9 mouse cellular contexts compared by ENCODE assay signal in the genomic region with DNA sequence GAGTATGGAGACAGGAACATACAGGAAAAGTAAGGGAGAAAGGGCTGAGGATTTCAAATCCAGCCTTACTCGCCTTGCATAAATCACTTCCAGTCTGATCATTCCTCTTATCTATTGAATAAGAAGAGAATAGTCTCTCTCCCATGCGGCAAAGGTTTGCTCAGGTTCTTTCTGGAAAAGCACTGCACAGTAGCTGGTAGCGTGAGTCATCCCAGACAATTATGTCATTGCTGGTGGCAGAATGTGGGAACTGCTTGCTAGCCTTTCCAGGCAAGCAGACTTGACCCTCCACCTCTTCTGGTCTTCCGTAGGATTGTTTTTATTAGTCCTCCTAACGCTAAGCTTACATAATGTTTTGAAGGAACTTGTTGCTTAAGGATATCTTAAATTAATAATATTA.
A peak's percentile ranks its signal among the peaks of the same experiment; 100 is the strongest.
DNase-seq lines count a peak whose midpoint lies in the region; ATAC-seq and TF ChIP-seq lines count a peak whose summit lies in the region.
"Had no signal": no experiment of that assay in that cellular context is flagged by ENCODE, and none has a peak within 500 bp of the region (broad histone marks: within the 10 kb centered on the region; RNA-seq: fewer than 3 reads in every experiment).

No protein-coding gene starts in this region.

- no peak for DNase-seq in midbrain, embryonic 10.5 days (ENCODE audit: low spot score)
- DNase-seq in brain, embryonic 14.5 days (ENCODE audit: low read depth): peak; percentile 50
- peak; percentile 27 to 31 for DNase-seq in heart, adult 9 months (ENCODE audit: low spot score in 2 of 2)
- peak; percentile 26 for DNase-seq in kidney, postnatal 10 days
- DNase-seq in spleen, adult 18-20 months: no peak
- DNase-seq in forebrain, postnatal 0 days: no peak

- no peaks in the 10 kb centered on the region for H3K9me3 ChIP-seq in midbrain, embryonic 10.5 days (replicated peaks)
- no peaks in the 10 kb centered on the region for H3K9me3 ChIP-seq in midbrain, embryonic 15.5 days
- no peaks in the 10 kb centered on the region for H3K9me3 ChIP-seq in forebrain, postnatal 0 days (ENCODE audit: low read length)
- H3K9me3 ChIP-seq in forebrain, embryonic 13.5 days (replicated peaks): no peaks in the 10 kb centered on the region
- H3K9me3 ChIP-seq: neural tube, embryonic 13.5 days had no signal

- no peaks in the 10 kb centered on the region for H3K27me3 ChIP-seq in midbrain, embryonic 10.5 days (ENCODE audit: low read depth, poor library complexity, severe bottlenecking)
- H3K27me3 ChIP-seq in midbrain, embryonic 15.5 days (replicated peaks): no peaks in the 10 kb centered on the region
- H3K27me3 ChIP-seq in forebrain, postnatal 0 days (ENCODE audit: insufficient read depth, low read length): no peaks in the 10 kb centered on the region
- no peaks in the 10 kb centered on the region for H3K27me3 ChIP-seq in forebrain, embryonic 13.5 days
- H3K27me3 ChIP-seq: neural tube, embryonic 13.5 days had no signal

- H3K4me3 ChIP-seq in midbrain, embryonic 10.5 days: no peak overlapping the region
- H3K4me3 ChIP-seq in midbrain, embryonic 15.5 days: no peak overlapping the region
- H3K4me3 ChIP-seq in forebrain, postnatal 0 days (ENCODE audit: low read depth, low read length): no peak overlapping the region
- H3K4me3 ChIP-seq in forebrain, embryonic 13.5 days: no peak overlapping the region

- WGBS in midbrain, embryonic 10.5 days: 69% methylated on average over 5 of the region's 5 CpGs
- WGBS in midbrain, embryonic 15.5 days: 62% methylated on average over 5 of the region's 5 CpGs
- WGBS in forebrain, postnatal 0 days: 60% methylated on average over 5 of the region's 5 CpGs
- WGBS in forebrain, embryonic 13.5 days: 75% methylated on average over 5 of the region's 5 CpGs

- ATAC-seq in midbrain, embryonic 15.5 days (replicated peaks): no peak
- ATAC-seq in forebrain, postnatal 0 days: no peak
- no peak for ATAC-seq in forebrain, embryonic 13.5 days

- TF ChIP-seq POLR2A in brain, embryonic 14.5 days (IDR thresholded peaks at IDR 0.05; ENCODE audit: borderline replicate concordance, extremely low read depth, insufficient read depth, insufficient read length, poor library complexity, severe bottlenecking): no peak

- no peaks in the 10 kb centered on the region for H3K36me3 ChIP-seq in midbrain, embryonic 10.5 days
- no peaks in the 10 kb centered on the region for H3K36me3 ChIP-seq in midbrain, embryonic 15.5 days (replicated peaks)
- H3K36me3 ChIP-seq in forebrain, postnatal 0 days (ENCODE audit: insufficient read depth): no peaks in the 10 kb centered on the region
- H3K36me3 ChIP-seq in forebrain, embryonic 13.5 days (ENCODE audit: poor library complexity, severe bottlenecking): no peaks in the 10 kb centered on the region
- H3K36me3 ChIP-seq: neural tube, embryonic 13.5 days had no signal

- TF ChIP-seq CTCF in brain, embryonic 14.5 days (IDR thresholded peaks at IDR 0.05; ENCODE audit: borderline replicate concordance, extremely low read depth, insufficient read depth, insufficient read length): no peak
- no peak for TF ChIP-seq CTCF in forebrain, postnatal 0 days (IDR thresholded peaks at IDR 0.05; ENCODE audit: low read depth)

- peak overlapping the region; percentile 76; the same call in 1 of the 2 replicates for H3K27ac ChIP-seq in midbrain, embryonic 10.5 days (replicated peaks)
- no peak overlapping the region for H3K27ac ChIP-seq in midbrain, embryonic 15.5 days
- no peak overlapping the region for H3K27ac ChIP-seq in forebrain, postnatal 0 days (ENCODE audit: low read depth, low read length)
- no peak overlapping the region for H3K27ac ChIP-seq in forebrain, embryonic 13.5 days

- H3K9ac ChIP-seq in midbrain, embryonic 15.5 days: no peak overlapping the region
- no peak overlapping the region for H3K9ac ChIP-seq in forebrain, postnatal 0 days
- H3K9ac ChIP-seq in forebrain, embryonic 13.5 days: no peak overlapping the region

- H3K4me1 ChIP-seq in midbrain, embryonic 10.5 days: peaks cover 48% of the 10 kb centered on the region
- peaks cover 13% of the 10 kb centered on the region for H3K4me1 ChIP-seq in midbrain, embryonic 15.5 days
- peaks cover 10% of the 10 kb centered on the region; the same call in 1 of the 2 replicates for H3K4me1 ChIP-seq in forebrain, postnatal 0 days (ENCODE audit: insufficient read depth)
- H3K4me1 ChIP-seq in forebrain, embryonic 13.5 days: peaks cover 52% of the 10 kb centered on the region

- no peak overlapping the region for H3K4me2 ChIP-seq in midbrain, embryonic 15.5 days
- H3K4me2 ChIP-seq in forebrain, postnatal 0 days (ENCODE audit: low read depth): no peak overlapping the region
- no peak overlapping the region for H3K4me2 ChIP-seq in forebrain, embryonic 13.5 days

Comparison
In these comparisons a context has a peak if more than half of its experiments do, and no peak if none do; other contexts are left out.
1. DNase-seq: peak in brain, embryonic 14.5 days (single experiment), heart, adult 9 months (2 of 2) and kidney, postnatal 10 days (single experiment); none in midbrain, embryonic 10.5 days (single experiment), spleen, adult 18-20 months (0 of 2) and forebrain, postnatal 0 days (single experiment).